Mouse (Mus musculus): Measurements from ENCODE around the gene Ccdc184. TPM values are rescaled to one million over a fixed set of nuclear protein-coding genes. Genes with fewer than 3 reads are reported as not detected.

Gene Ccdc184
- polyA plus RNA-seq, 1 experiment from 2014 or later = 2.5 TPM

GRCm38 (mm10) chr15:98162561-98162960 is 4.4 kb upstream of the Ccdc184 start:
- H3K4me3 ChIP-seq (ENCODE audit: low read depth, low read length) = no peak overlapping the region
- no peaks in the 10 kb centered on the region for H3K4me1 ChIP-seq (ENCODE audit: control insufficient read depth, insufficient read depth, low read length)
- WGBS = 73% methylated on average over 4 of the region's 4 CpGs
- no peaks in the 10 kb centered on the region for H3K9me3 ChIP-seq (ENCODE audit: control insufficient read depth, low read length)
- no peak overlapping the region for H3K9ac ChIP-seq (ENCODE audit: low read depth, low read length)
- peaks cover 22% of the 10 kb centered on the region for H3K27me3 ChIP-seq (replicated peaks; ENCODE audit: control insufficient read depth, insufficient read depth, low read length)
- H3K27ac ChIP-seq (replicated peaks; ENCODE audit: low read depth, low read length) = no peak overlapping the region
- ATAC-seq (ENCODE audit: low read depth) = no peak
- no peaks in the 10 kb centered on the region for H3K36me3 ChIP-seq (ENCODE audit: control insufficient read depth, insufficient read depth, low read length)
- H3K4me2 ChIP-seq (ENCODE audit: low read depth, low read length) = no peak overlapping the region
- no peak for DNase-seq (ENCODE audit: low spot score)

- Histone ChIP-seq H3K36me3 (ENCODE audit: control insufficient read depth, insufficient read depth, low read length) (no peaks in the 10 kb centered on the region), H3K9ac (ENCODE audit: low read depth, low read length) (no peak within 1 kb of the TSS), H3K27me3 (replicated peaks; ENCODE audit: control insufficient read depth, insufficient read depth, low read length) (peaks cover 52% of the 10 kb centered on the region), H3K4me2 (ENCODE audit: low read depth, low read length) (no peak within 1 kb of the TSS), H3K27ac (replicated peaks; ENCODE audit: low read depth, low read length) (no peak within 1 kb of the TSS), H3K9me3 (ENCODE audit: control insufficient read depth, low read length) (no peaks in the 10 kb centered on the region), H3K4me3 (ENCODE audit: low read depth, low read length) (no peak within 1 kb of the TSS), H3K4me1 (ENCODE audit: control insufficient read depth, insufficient read depth, low read length) (no peaks in the 10 kb centered on the region)
- ATAC-seq (ENCODE audit: low read depth) (no peak), DNase-seq (ENCODE audit: low spot score) (no peak)
- WGBS = 85% methylated on average over 5 of the region's 5 CpGs
Observed at GRCm38 (mm10) chr15:98165525-98165924, 1.4 kb upstream of the Ccdc184 start, which contains the start of gene Asb8. Asb8 (minus strand) TSS chr15:98165625.

- H3K9ac ChIP-seq (ENCODE audit: low read depth, low read length) = peak overlapping the region; percentile 38; the same call in 1 of the 2 replicates
- peak overlapping the region; percentile 73 for H3K4me2 ChIP-seq (ENCODE audit: low read depth, low read length)
- peak overlapping the region; percentile 45 for H3K4me3 ChIP-seq (ENCODE audit: low read depth, low read length)
- DNase-seq (ENCODE audit: low spot score) (peak; percentile 96), ATAC-seq (ENCODE audit: low read depth) (peak; percentile 88)
- H3K27me3 ChIP-seq (replicated peaks; ENCODE audit: control insufficient read depth, insufficient read depth, low read length) = peaks cover 73% of the 10 kb centered on the region
- no peak overlapping the region for H3K27ac ChIP-seq (replicated peaks; ENCODE audit: low read depth, low read length)
- H3K9me3 ChIP-seq (ENCODE audit: control insufficient read depth, low read length) = no peaks in the 10 kb centered on the region
- no peaks in the 10 kb centered on the region for H3K4me1 ChIP-seq (ENCODE audit: control insufficient read depth, insufficient read depth, low read length)
- no peaks in the 10 kb centered on the region for H3K36me3 ChIP-seq (ENCODE audit: control insufficient read depth, insufficient read depth, low read length)
- WGBS = 3% methylated on average over 51 of the region's 69 CpGs
Observed at GRCm38 (mm10) chr15:98167645-98168621, 975 bp downstream of the Ccdc184 start.

GRCm38 (mm10) chr15:98168622-98169004 is 1.7 kb downstream of the Ccdc184 start:
- Histone ChIP-seq H3K9me3 (ENCODE audit: control insufficient read depth, low read length) (no peaks in the 10 kb centered on the region), H3K4me1 (ENCODE audit: control insufficient read depth, insufficient read depth, low read length) (no peaks in the 10 kb centered on the region), H3K27me3 (replicated peaks; ENCODE audit: control insufficient read depth, insufficient read depth, low read length) (peaks cover 74% of the 10 kb centered on the region), H3K27ac (replicated peaks; ENCODE audit: low read depth, low read length) (no peak overlapping the region), H3K4me2 (ENCODE audit: low read depth, low read length) (peak overlapping the region; percentile 73), H3K4me3 (ENCODE audit: low read depth, low read length) (peak overlapping the region; percentile 45), H3K36me3 (ENCODE audit: control insufficient read depth, insufficient read depth, low read length) (no peaks in the 10 kb centered on the region), H3K9ac (ENCODE audit: low read depth, low read length) (no peak overlapping the region)
- WGBS = 6% methylated on average over 12 of the region's 19 CpGs
- DNase-seq (ENCODE audit: low spot score) (no peak), ATAC-seq (ENCODE audit: low read depth) (no peak)

- Histone ChIP-seq H3K9ac (ENCODE audit: low read depth, low read length) (no peak overlapping the region), H3K36me3 (ENCODE audit: control insufficient read depth, insufficient read depth, low read length) (no peaks in the 10 kb centered on the region), H3K4me2 (ENCODE audit: low read depth, low read length) (no peak overlapping the region), H3K9me3 (ENCODE audit: control insufficient read depth, low read length) (no peaks in the 10 kb centered on the region), H3K27me3 (replicated peaks; ENCODE audit: control insufficient read depth, insufficient read depth, low read length) (peaks cover 73% of the 10 kb centered on the region), H3K4me1 (ENCODE audit: control insufficient read depth, insufficient read depth, low read length) (no peaks in the 10 kb centered on the region), H3K27ac (replicated peaks; ENCODE audit: low read depth, low read length) (no peak overlapping the region), H3K4me3 (ENCODE audit: low read depth, low read length) (no peak overlapping the region)
- WGBS = 32% methylated on average over 7 of the region's 7 CpGs
- DNase-seq (ENCODE audit: low spot score) (peak; percentile 34), ATAC-seq (ENCODE audit: low read depth) (no peak)
Observed at GRCm38 (mm10) chr15:98170365-98170764, 3.4 kb downstream of the Ccdc184 start.

GRCm38 (mm10) chr15:98170917-98171316 is 4.0 kb downstream of the Ccdc184 start:
- no peak for DNase-seq (ENCODE audit: low spot score)
- no peaks in the 10 kb centered on the region for H3K36me3 ChIP-seq (ENCODE audit: control insufficient read depth, insufficient read depth, low read length)
- no peaks in the 10 kb centered on the region for H3K9me3 ChIP-seq (ENCODE audit: control insufficient read depth, low read length)
- 70% methylated on average over 9 of the region's 9 CpGs for WGBS
- H3K4me2 ChIP-seq (ENCODE audit: low read depth, low read length) = no peak overlapping the region
- no peak overlapping the region for H3K27ac ChIP-seq (replicated peaks; ENCODE audit: low read depth, low read length)
- H3K9ac ChIP-seq (ENCODE audit: low read depth, low read length) = no peak overlapping the region
- no peak for ATAC-seq (ENCODE audit: low read depth)
- peaks cover 68% of the 10 kb centered on the region for H3K27me3 ChIP-seq (replicated peaks; ENCODE audit: control insufficient read depth, insufficient read depth, low read length)
- no peaks in the 10 kb centered on the region for H3K4me1 ChIP-seq (ENCODE audit: control insufficient read depth, insufficient read depth, low read length)
- no peak overlapping the region for H3K4me3 ChIP-seq (ENCODE audit: low read depth, low read length)

GRCm38 (mm10) chr15:98172113-98172512 is 5.2 kb downstream of the Ccdc184 start:
- WGBS = 74% methylated on average over 5 of the region's 5 CpGs
- Histone ChIP-seq H3K4me3 (ENCODE audit: low read depth, low read length) (no peak overlapping the region), H3K9me3 (ENCODE audit: control insufficient read depth, low read length) (no peaks in the 10 kb centered on the region), H3K9ac (ENCODE audit: low read depth, low read length) (no peak overlapping the region), H3K27ac (replicated peaks; ENCODE audit: low read depth, low read length) (no peak overlapping the region), H3K4me2 (ENCODE audit: low read depth, low read length) (no peak overlapping the region), H3K4me1 (ENCODE audit: control insufficient read depth, insufficient read depth, low read length) (no peaks in the 10 kb centered on the region), H3K36me3 (ENCODE audit: control insufficient read depth, insufficient read depth, low read length) (no peaks in the 10 kb centered on the region), H3K27me3 (replicated peaks; ENCODE audit: control insufficient read depth, insufficient read depth, low read length) (peaks cover 60% of the 10 kb centered on the region)
- ATAC-seq (ENCODE audit: low read depth) (no peak), DNase-seq (ENCODE audit: low spot score) (no peak)

- Histone ChIP-seq H3K9me3 (ENCODE audit: control insufficient read depth, low read length) (no peaks in the 10 kb centered on the region), H3K4me1 (ENCODE audit: control insufficient read depth, insufficient read depth, low read length) (no peaks in the 10 kb centered on the region), H3K27me3 (replicated peaks; ENCODE audit: control insufficient read depth, insufficient read depth, low read length) (peaks cover 46% of the 10 kb centered on the region), H3K9ac (ENCODE audit: low read depth, low read length) (no peak overlapping the region), H3K36me3 (ENCODE audit: control insufficient read depth, insufficient read depth, low read length) (no peaks in the 10 kb centered on the region), H3K27ac (replicated peaks; ENCODE audit: low read depth, low read length) (no peak overlapping the region), H3K4me3 (ENCODE audit: low read depth, low read length) (no peak overlapping the region), H3K4me2 (ENCODE audit: low read depth, low read length) (no peak overlapping the region)
- 41% methylated on average over 8 of the region's 8 CpGs for WGBS
- ATAC-seq (ENCODE audit: low read depth) = no peak
- DNase-seq (ENCODE audit: low spot score) = peak; percentile 68
Observed at GRCm38 (mm10) chr15:98173821-98174220, 6.9 kb downstream of the Ccdc184 start.
